Mouse (Mus musculus): ENCODE data around the gene Sp8.

GRCm38 (mm10) chr12:118811328-118811961 is 34.7 kb upstream of the Sp8 start:
- TF ChIP-seq EP300 (IDR thresholded peaks at IDR 0.05; ENCODE audit: insufficient read depth, low read depth, low read length) (no peak), POLR2A (IDR thresholded peaks at IDR 0.05; ENCODE audit: insufficient read depth, low read length) (no peak)
